Mouse (Mus musculus) embryonic fibroblast, embryonic 13.5 days (primary cell): ENCODE measurements around the gene Zkscan6. TPM values are rescaled to one million over a fixed set of nuclear protein-coding genes. Genes with fewer than 3 reads are reported as not detected.

Source experiments
- H3K27ac ChIP-seq: 2 replicates; pipeline ENCODE4 v1.5.1; 2012; ENCODE audit warnings: low read length, control low read depth, inconsistent platforms; ENCODE audit not compliant: insufficient read depth
- H3K4me1 ChIP-seq: 2 replicates; pipeline ENCODE4 v1.6.1; 2011; ENCODE audit warnings: low read length; ENCODE audit not compliant: control insufficient read depth, insufficient read depth
- H3K4me3 ChIP-seq: 2 replicates; pipeline ENCODE4 v1.5.1; 2011; ENCODE audit warnings: mild to moderate bottlenecking, control low read depth, low read length; ENCODE audit not compliant: insufficient read depth
- CTCF ChIP-seq: IDR thresholded peaks from 2 replicates; pipeline ENCODE4 v1.5.1; 2011; ENCODE audit warnings: mild to moderate bottlenecking, control low read depth, low read length, moderate library complexity, borderline replicate concordance; ENCODE audit not compliant: insufficient read depth
- POLR2A ChIP-seq: IDR thresholded peaks from 2 replicates; pipeline ENCODE4 v1.6.1; 2011; ENCODE audit warnings: low read depth, mild to moderate bottlenecking, control low read depth, low read length, moderate library complexity
- polyA plus RNA-seq: library from polyadenylated mRNA; stranded (reverse); fragments of >200 nt; gene quantifications from 2 replicates; pipeline ENCODE4 v1.2.4, GENCODE M21; 2011; ENCODE audit warnings: low read depth; ENCODE audit not compliant: missing spikeins, insufficient read length

Zkscan6 gene
- polyA plus RNA-seq, 1 experiment = 9.1 TPM

GRCm38 (mm10) chr11:65852066-65852465 lies 45.1 kb downstream of the Zkscan6 start:
- H3K4me3 ChIP-seq = no peak overlapping the region
- H3K27ac ChIP-seq = no peak overlapping the region
- no peaks in the 10 kb centered on the region for H3K4me1 ChIP-seq
- TF ChIP-seq CTCF (no peak; the same call in 1 of the 2 replicates), POLR2A (no peak)

DNA sequence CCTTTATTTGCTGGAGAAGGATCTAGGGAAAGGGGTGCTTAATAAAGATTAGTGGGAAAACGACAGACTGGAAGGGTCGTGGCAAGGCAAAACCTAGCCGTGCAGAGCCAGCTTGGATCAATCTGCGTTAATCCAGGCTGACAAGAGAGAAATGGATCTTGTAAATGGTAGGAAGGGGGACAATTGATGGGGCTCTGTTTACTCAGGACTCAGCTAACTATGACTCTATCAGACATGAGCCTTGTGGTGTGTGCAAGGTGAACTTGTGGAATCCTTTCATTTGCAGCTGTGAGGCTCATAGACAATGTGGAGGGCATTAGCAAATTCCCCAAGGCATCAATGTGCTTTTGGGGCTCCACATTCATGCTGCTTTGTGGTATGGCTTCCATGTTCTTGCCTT lies 54.5 kb downstream of the Zkscan6 start:
- TF ChIP-seq CTCF (no peak), POLR2A (no peak)
- no peak overlapping the region for H3K27ac ChIP-seq
- H3K4me1 ChIP-seq = no peaks in the 10 kb centered on the region
- H3K4me3 ChIP-seq = no peak overlapping the region

DNA sequence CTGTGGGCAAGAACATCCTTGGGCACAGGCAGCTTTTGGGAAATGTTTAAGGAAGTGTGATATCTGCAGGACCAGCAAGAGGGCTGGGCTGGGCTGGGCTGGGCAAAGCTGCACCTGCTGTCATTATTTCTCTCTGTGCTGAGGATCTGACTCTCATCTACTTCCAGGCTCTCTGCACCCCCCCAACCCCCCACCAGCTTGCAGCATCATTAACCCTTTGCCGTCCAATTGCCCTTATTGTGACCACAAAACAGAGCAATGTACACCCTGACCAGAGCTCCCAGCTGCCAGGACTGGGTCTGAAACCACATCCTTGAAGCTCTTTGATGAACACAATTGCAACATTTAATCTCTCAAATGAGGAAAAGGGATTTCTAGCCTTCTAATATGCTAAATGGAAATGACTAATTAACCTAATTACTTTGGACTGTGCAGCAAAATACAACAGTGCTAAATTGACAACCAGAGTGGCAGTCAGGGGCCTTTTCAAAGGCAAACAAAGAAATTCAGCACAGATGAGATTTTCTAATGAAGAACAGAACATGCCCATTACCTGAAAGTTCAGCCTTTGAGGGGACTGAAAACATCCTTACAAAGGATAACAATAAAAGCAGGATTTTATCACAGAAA lies 70.3 kb downstream of the Zkscan6 start:
- no peak overlapping the region for H3K4me3 ChIP-seq
- no peak for TF ChIP-seq CTCF
- no peak for TF ChIP-seq POLR2A
- no peak overlapping the region for H3K27ac ChIP-seq
- no peaks in the 10 kb centered on the region for H3K4me1 ChIP-seq

Other genes with a start within 250 kb of the Zkscan6 start
- gene Map2k4, start 18.9 kb upstream of the Zkscan6 start, polyA plus RNA-seq = 60.0 and 65.2 TPM in 2 replicates